ENCODE assay signal across 12 mouse cellular contexts in the genomic region with DNA sequence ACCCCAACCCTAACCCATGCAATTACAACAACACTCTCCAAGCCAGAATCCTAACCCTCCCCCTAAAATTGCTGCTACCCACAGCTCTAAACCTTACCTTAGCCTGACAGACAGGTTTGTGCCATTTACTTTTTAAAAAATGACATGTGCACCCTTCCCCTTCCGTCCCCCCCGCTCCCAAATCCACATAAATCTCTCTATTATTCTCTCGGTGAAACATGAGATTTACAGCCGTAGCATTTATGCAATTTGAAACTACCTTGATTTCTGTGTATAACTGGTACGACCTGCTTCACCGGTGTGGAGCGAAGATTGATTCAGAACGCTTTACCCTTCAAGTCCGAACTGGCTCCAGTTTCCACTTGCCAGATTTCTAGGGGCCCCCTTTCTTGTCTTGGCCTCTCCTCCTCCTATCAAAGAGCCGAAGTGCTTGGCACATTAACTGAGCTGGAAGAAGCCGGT. TPM values are rescaled to one million over a fixed set of nuclear protein-coding genes. Genes with fewer than 3 reads are reported as not detected.
A peak's percentile ranks its signal among the peaks of the same experiment; 100 is the strongest.
DNase-seq lines count a peak whose midpoint lies in the region; ATAC-seq lines count a peak whose summit lies in the region.
"Had no signal": no experiment of that assay in that cellular context is flagged by ENCODE, and none has a peak within 500 bp of the region (broad histone marks: within the 10 kb centered on the region; RNA-seq: fewer than 3 reads in every experiment).

No protein-coding gene starts in this region.

- DNase-seq in kidney, postnatal 36 days: no peak
- peak; percentile 73 for DNase-seq in embryonic facial prominence, embryonic 11.5 days (ENCODE audit: low spot score)
- DNase-seq in hindlimb bud, embryonic 11.5 days (ENCODE audit: extremely low spot score, low read depth, low spot score): peak; percentile 14
- peak; percentile 23 for DNase-seq in lung, postnatal 36 days
- no peak for DNase-seq in right cerebral cortex, postnatal 14 days
- DNase-seq in retina, embryonic 14.5 days (ENCODE audit: low spot score): no peak
- no peak for DNase-seq in heart, postnatal 36 days
- DNase-seq: cerebellum, adult 8-10 months; heart, adult 2 months; heart, postnatal 14 days had no signal

- no peaks in the 10 kb centered on the region for H3K36me3 ChIP-seq in kidney, embryonic 14.5 days (ENCODE audit: control insufficient read depth, insufficient read depth, low read length)
- H3K36me3 ChIP-seq in embryonic facial prominence, embryonic 11.5 days (replicated peaks; ENCODE audit: control insufficient read depth, insufficient read depth, low read depth, low read length): no peaks in the 10 kb centered on the region

- no peak overlapping the region for H3K4me3 ChIP-seq in kidney, embryonic 14.5 days (ENCODE audit: low read length)
- no peak overlapping the region for H3K4me3 ChIP-seq in embryonic facial prominence, embryonic 11.5 days (ENCODE audit: low read depth, low read length)
- H3K4me3 ChIP-seq: heart, adult 2 months; megakaryocyte, embryonic 14.5 days had no signal

- H3K4me1 ChIP-seq in kidney, embryonic 14.5 days (ENCODE audit: control insufficient read depth, insufficient read depth, low read length): no peaks in the 10 kb centered on the region
- no peaks in the 10 kb centered on the region for H3K4me1 ChIP-seq in embryonic facial prominence, embryonic 11.5 days (ENCODE audit: control insufficient read depth, insufficient read depth, low read length)
- H3K4me1 ChIP-seq: megakaryocyte, embryonic 14.5 days had no signal

- intact Hi-C loops in heart, postnatal 36 days (cut with DNase I): no loop called here

- no peak overlapping the region for H3K9ac ChIP-seq in kidney, embryonic 14.5 days (ENCODE audit: low read depth, low read length)
- H3K9ac ChIP-seq in embryonic facial prominence, embryonic 11.5 days (replicated peaks; ENCODE audit: low read length): no peak overlapping the region

- no peaks in the 10 kb centered on the region for H3K27me3 ChIP-seq in kidney, embryonic 14.5 days (ENCODE audit: control insufficient read depth, insufficient read depth, low read length)
- no peaks in the 10 kb centered on the region for H3K27me3 ChIP-seq in embryonic facial prominence, embryonic 11.5 days (ENCODE audit: control insufficient read depth, insufficient read depth, low read length)

- ATAC-seq in kidney, embryonic 14.5 days (ENCODE audit: low FRiP score, low TSS enrichment): no peak
- ATAC-seq in embryonic facial prominence, embryonic 11.5 days (replicated peaks; ENCODE audit: insufficient number of reproducible peaks, low FRiP score, low TSS enrichment, low read depth): peak; percentile 64

- 27% methylated on average over 11 of the region's 11 CpGs for WGBS in kidney, embryonic 14.5 days
- 61% methylated on average over 11 of the region's 11 CpGs for WGBS in embryonic facial prominence, embryonic 11.5 days

- no peak overlapping the region for H3K27ac ChIP-seq in kidney, embryonic 14.5 days (ENCODE audit: low read depth, low read length)
- H3K27ac ChIP-seq in embryonic facial prominence, embryonic 11.5 days (replicated peaks; ENCODE audit: low read depth, low read length): no peak overlapping the region
- H3K27ac ChIP-seq: heart, adult 2 months had no signal

- no peaks in the 10 kb centered on the region for H3K9me3 ChIP-seq in kidney, embryonic 14.5 days (ENCODE audit: control insufficient read depth, low read length)
- H3K9me3 ChIP-seq in embryonic facial prominence, embryonic 11.5 days (replicated peaks; ENCODE audit: control insufficient read depth, low read length): no peaks in the 10 kb centered on the region
- H3K9me3 ChIP-seq: megakaryocyte, embryonic 14.5 days had no signal

- peak overlapping the region; percentile 21; the same call in 1 of the 2 replicates for H3K4me2 ChIP-seq in kidney, embryonic 14.5 days (replicated peaks; ENCODE audit: low read depth, low read length)
- H3K4me2 ChIP-seq in embryonic facial prominence, embryonic 11.5 days (ENCODE audit: low read depth, low read length): no peak overlapping the region

RNA-seq across cellular contexts. Expression of a gene that starts 38.4 kb away (rescaled TPM):
- polyA plus RNA-seq in kidney, embryonic 14.5 days (2014; fragmentation: Nextera tagmentation; extraction: Ambion mirVana): 20.1 and 36.9 TPM in 2 replicates
- 34.5 and 39.4 TPM in 2 replicates for polyA plus RNA-seq in embryonic facial prominence, embryonic 11.5 days (2014; fragmentation: Nextera tagmentation; extraction: Ambion mirVana)
- 10 to 100 TPM; 30.9 to 33.5 TPM for total RNA-seq in heart, postnatal 36 days (2021)

RNA-seq across cellular contexts. Expression of a gene that starts 54.4 kb away (rescaled TPM):
- polyA plus RNA-seq in kidney, embryonic 14.5 days (2014; fragmentation: Nextera tagmentation; extraction: Ambion mirVana): 28.7 and 33.0 TPM in 2 replicates
- polyA plus RNA-seq in embryonic facial prominence, embryonic 11.5 days (2014; fragmentation: Nextera tagmentation; extraction: Ambion mirVana): 29.9 and 38.5 TPM in 2 replicates
- total RNA-seq in heart, postnatal 36 days (2021): 1 to 10 TPM; 3.1 to 3.4 TPM

Comparison
In these comparisons a context has a peak if more than half of its experiments do, and no peak if none do; other contexts are left out.
1. DNase-seq: peak in embryonic facial prominence, embryonic 11.5 days (single experiment), hindlimb bud, embryonic 11.5 days (single experiment) and lung, postnatal 36 days (single experiment); none in kidney, postnatal 36 days (0 of 2), right cerebral cortex, postnatal 14 days (single experiment), retina, embryonic 14.5 days (single experiment) and heart, postnatal 36 days (0 of 2).